Comparison of ENCODE assay signal across 10 mouse cellular contexts in genomic region chr15:86409352-86409751, GRCm38 (mm10).
DNase-seq lines count a peak whose midpoint lies in the region; ATAC-seq and TF ChIP-seq lines count a peak whose summit lies in the region.
"Had no signal": no experiment of that assay in that cellular context is flagged by ENCODE, and none has a peak within 500 bp of the region (broad histone marks: within the 10 kb centered on the region; RNA-seq: fewer than 3 reads in every experiment).

No protein-coding gene starts in this region.

- H3K27me3 ChIP-seq in forebrain, embryonic 15.5 days, result no peaks in the 10 kb centered on the region; the same call in 1 of the 2 replicates
- peaks cover 79% of the 10 kb centered on the region for H3K27me3 ChIP-seq in forebrain, embryonic 10.5 days (ENCODE audit: poor library complexity, severe bottlenecking)
- H3K27me3 ChIP-seq in liver, adult 2 months (ENCODE audit: control insufficient read depth, insufficient read depth, low read length), result no peaks in the 10 kb centered on the region
- H3K27me3 ChIP-seq in liver, embryonic 11.5 days (replicated peaks; ENCODE audit: control insufficient read depth, insufficient read depth, low read length), result no peaks in the 10 kb centered on the region
- H3K27me3 ChIP-seq: intestine, embryonic 15.5 days had no signal

- H3K36me3 ChIP-seq in forebrain, embryonic 15.5 days, result no peaks in the 10 kb centered on the region
- no peaks in the 10 kb centered on the region for H3K36me3 ChIP-seq in forebrain, embryonic 10.5 days (replicated peaks)
- H3K36me3 ChIP-seq in liver, adult 2 months (ENCODE audit: control insufficient read depth, insufficient read depth, low read length), result no peaks in the 10 kb centered on the region
- H3K36me3 ChIP-seq in liver, embryonic 11.5 days (ENCODE audit: control insufficient read depth, insufficient read depth, low read length), result no peaks in the 10 kb centered on the region
- H3K36me3 ChIP-seq: intestine, embryonic 15.5 days had no signal

- no peak overlapping the region for H3K4me3 ChIP-seq in forebrain, embryonic 15.5 days
- H3K4me3 ChIP-seq in forebrain, embryonic 10.5 days, result no peak overlapping the region
- no peak overlapping the region for H3K4me3 ChIP-seq in liver, adult 2 months (ENCODE audit: insufficient read depth, low read depth, low read length)
- no peak overlapping the region for H3K4me3 ChIP-seq in liver, embryonic 11.5 days (ENCODE audit: low read depth, low read length)
- H3K4me3 ChIP-seq: intestine, embryonic 15.5 days had no signal

- ATAC-seq in forebrain, embryonic 15.5 days (replicated peaks), result peak; percentile 48; the same call in 1 of the 2 replicates
- no peak for ATAC-seq in liver, embryonic 11.5 days (replicated peaks; ENCODE audit: low FRiP score)
- ATAC-seq in erythroblast, adult 5-6 weeks (replicated peaks; ENCODE audit: low FRiP score, poor library complexity, severe bottlenecking), result no peak
- ATAC-seq: CD4-positive, CD25-positive, alpha-beta regulatory T cell, adult 4 months; intestine, embryonic 15.5 days had no signal

- no peak for TF ChIP-seq POLR2A in liver, adult 2 months (IDR thresholded peaks at IDR 0.05; ENCODE audit: extremely low read depth, insufficient read depth, low read length)

- H3K9me3 ChIP-seq in forebrain, embryonic 15.5 days, result no peaks in the 10 kb centered on the region
- no peaks in the 10 kb centered on the region for H3K9me3 ChIP-seq in forebrain, embryonic 10.5 days
- no peaks in the 10 kb centered on the region for H3K9me3 ChIP-seq in liver, embryonic 11.5 days (ENCODE audit: control insufficient read depth, low read length)
- H3K9me3 ChIP-seq: intestine, embryonic 15.5 days had no signal

- no peak overlapping the region for H3K27ac ChIP-seq in forebrain, embryonic 15.5 days (replicated peaks)
- no peak overlapping the region for H3K27ac ChIP-seq in forebrain, embryonic 10.5 days
- H3K27ac ChIP-seq in liver, adult 2 months (replicated peaks; ENCODE audit: insufficient read depth, low read depth, low read length), result no peak overlapping the region
- no peak overlapping the region for H3K27ac ChIP-seq in liver, embryonic 11.5 days (ENCODE audit: low read depth, low read length)
- H3K27ac ChIP-seq: intestine, embryonic 15.5 days had no signal

- TF ChIP-seq CTCF in liver, adult 2 months (IDR thresholded peaks at IDR 0.05; ENCODE audit: low read depth, low read length), result peak; percentile 36

- no peak for DNase-seq in forebrain, embryonic 10.5 days (ENCODE audit: extremely low spot score, low spot score)
- DNase-seq in liver, adult 2 months (ENCODE audit: extremely low read depth, low read depth, low spot score), result no peak
- no peak for DNase-seq in liver, embryonic 11.5 days (ENCODE audit: low spot score)
- peak; percentile 46 for DNase-seq in embryo, embryonic 11 days
- peak; percentile 70 for DNase-seq in retina, postnatal 1 day
- DNase-seq in urinary bladder, postnatal 14 days (ENCODE audit: low spot score), result no peak

- WGBS in forebrain, embryonic 15.5 days, result 74% methylated on average over 5 of the region's 5 CpGs
- WGBS in forebrain, embryonic 10.5 days, result 86% methylated on average over 5 of the region's 5 CpGs
- WGBS in liver, adult 2 months, result 89% methylated on average over 5 of the region's 5 CpGs
- 77% methylated on average over 5 of the region's 5 CpGs for WGBS in liver, embryonic 11.5 days

- no peak overlapping the region for H3K9ac ChIP-seq in forebrain, embryonic 15.5 days (replicated peaks)
- H3K9ac ChIP-seq in liver, adult 2 months (ENCODE audit: low read depth, low read length), result no peak overlapping the region
- no peak overlapping the region for H3K9ac ChIP-seq in liver, embryonic 11.5 days (ENCODE audit: low read depth, low read length)
- H3K9ac ChIP-seq: intestine, embryonic 15.5 days had no signal

- H3K4me1 ChIP-seq in forebrain, embryonic 15.5 days, result peaks cover 12% of the 10 kb centered on the region; the same call in 1 of the 2 replicates
- peaks cover 19% of the 10 kb centered on the region for H3K4me1 ChIP-seq in forebrain, embryonic 10.5 days
- no peaks in the 10 kb centered on the region for H3K4me1 ChIP-seq in liver, adult 2 months (ENCODE audit: control insufficient read depth, insufficient read depth, low read length)
- H3K4me1 ChIP-seq in liver, embryonic 11.5 days (replicated peaks; ENCODE audit: control insufficient read depth, insufficient read depth, low read length), result no peaks in the 10 kb centered on the region; the same call in 1 of the 2 replicates
- H3K4me1 ChIP-seq: intestine, embryonic 15.5 days had no signal

- H3K79me2 ChIP-seq in liver, adult 2 months (ENCODE audit: control insufficient read depth, insufficient read depth, low read length), result no peaks in the 10 kb centered on the region

- no peak overlapping the region for H3K4me2 ChIP-seq in forebrain, embryonic 15.5 days (replicated peaks)
- no peak overlapping the region for H3K4me2 ChIP-seq in liver, embryonic 11.5 days
- H3K4me2 ChIP-seq: intestine, embryonic 15.5 days had no signal

Comparison
In these comparisons a context has a peak if more than half of its experiments do, and no peak if none do; other contexts are left out.
1. DNase-seq: peak in embryo, embryonic 11 days (single experiment) and retina, postnatal 1 day (single experiment); none in forebrain, embryonic 10.5 days (single experiment), liver, adult 2 months (single experiment), liver, embryonic 11.5 days (single experiment) and urinary bladder, postnatal 14 days (single experiment).